Mouse (Mus musculus): ENCODE data around the gene Ppp2r3c.
A peak's percentile ranks its signal among the peaks of the same experiment; 100 is the strongest.
"Not testable (repeated sequence)": the region's sequence is repeated elsewhere in the genome, so short reads cannot be mapped to it uniquely, and the experiment has no call there.

The Ppp2r3c gene

GRCm38 (mm10) chr12:55272243-55272642, 30.6 kb downstream of the Ppp2r3c start:
- peak; percentile 63 for DNase-seq (ENCODE audit: low spot score)

GRCm38 (mm10) chr12:55263385-55263784, 39.4 kb downstream of the Ppp2r3c start:
- not testable (repeated sequence) for DNase-seq (ENCODE audit: low spot score)

- DNase-seq (ENCODE audit: low spot score), result not testable (repeated sequence)
These were observed 40.8 kb downstream of the Ppp2r3c start for GRCm38 (mm10) chr12:55261950-55262349.

GRCm38 (mm10) chr12:55242243-55242642, 60.6 kb downstream of the Ppp2r3c start:
- not testable (repeated sequence) for DNase-seq (ENCODE audit: low spot score)

GRCm38 (mm10) chr12:55230520-55230861, 72.3 kb downstream of the Ppp2r3c start:
- DNase-seq (ENCODE audit: low spot score), result not testable (repeated sequence)

- DNase-seq (ENCODE audit: low spot score), result not testable (repeated sequence)
These were observed 72.9 kb downstream of the Ppp2r3c start, which contains the start of gene Srp54c for GRCm38 (mm10) chr12:55229626-55230519. TSS of gene Srp54c (plus strand) at chr12:55230168.
